Mouse (Mus musculus) bone marrow, adult 2 months (tissue): ENCODE measurements around the gene Olfr603. TPM values are rescaled to one million over a fixed set of nuclear protein-coding genes. Genes with fewer than 3 reads are reported as not detected.
"Not testable (repeated sequence)": the region's sequence is repeated elsewhere in the genome, so short reads cannot be mapped to it uniquely, and the experiment has no call there.

Source experiments
- H3K27ac ChIP-seq: fragments of 200-500 bp; 2 replicates; pipeline ENCODE4 v1.5.1; 2012; ENCODE audit warnings: low read depth, mild to moderate bottlenecking, control low read depth, inconsistent platforms, low read length; ENCODE audit not compliant: control insufficient read depth, poor library complexity, insufficient read depth
- H3K4me1 ChIP-seq: fragments of 200-500 bp; 2 replicates; pipeline ENCODE4 v1.6.1; 2011; ENCODE audit warnings: low read length; ENCODE audit not compliant: control insufficient read depth, insufficient read depth
- H3K4me3 ChIP-seq: fragments of 200-500 bp; replicated peaks from 2 replicates; pipeline ENCODE3; 2011; ENCODE audit warnings: mild to moderate bottlenecking, low read depth, low read length, control low read depth; ENCODE audit not compliant: control insufficient read depth
- CTCF ChIP-seq: fragments of 200-500 bp; IDR thresholded peaks from 2 replicates; pipeline ENCODE4 v1.5.1; 2011; ENCODE audit warnings: low read length, control low read depth; ENCODE audit not compliant: control insufficient read depth, insufficient read depth
- POLR2A ChIP-seq: fragments of 200-500 bp; IDR thresholded peaks from 2 replicates; pipeline ENCODE4 v1.6.1; 2011; ENCODE audit warnings: low read depth, mild to moderate bottlenecking, control low read depth, low read length, borderline replicate concordance; ENCODE audit not compliant: control insufficient read depth
- whole genome bisulfite sequencing: fragments of 180-500 bp; shearing (Covaris S2); methylation state at CpG from one replicate; pipeline ENCODE4 v1.1.7; 2018; 5-methylcytosine and 5-hydroxymethylcytosine counted together
- polyA plus RNA-seq: library from polyadenylated mRNA; stranded (reverse); fragments of >200 nt; gene quantifications from 2 replicates; pipeline ENCODE4 v1.2.4, GENCODE M21; 2011; ENCODE audit warnings: low replicate concordance; ENCODE audit not compliant: missing spikeins, insufficient read depth, insufficient read length

Gene Olfr603
- not detected in 2 replicates for polyA plus RNA-seq

DNA sequence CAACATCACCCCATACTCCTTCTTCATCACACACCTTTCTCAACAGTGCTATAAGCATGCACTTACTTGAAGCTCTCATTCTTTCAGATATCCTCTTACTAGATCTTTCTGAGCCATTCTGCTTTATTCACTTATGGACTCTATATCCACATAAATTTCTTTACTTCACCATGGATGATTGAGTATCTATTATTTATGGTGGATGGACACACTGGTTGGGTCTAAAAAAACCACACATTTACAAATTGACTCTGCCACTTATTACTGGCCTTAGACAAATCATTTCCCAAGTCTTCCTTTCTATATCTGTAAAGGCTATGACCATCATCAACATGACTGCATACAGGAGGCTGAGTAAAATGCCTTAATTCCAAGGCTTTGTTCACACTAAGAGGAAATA lies at the start of gene Olfr603:
TSS of gene Olfr603 (minus strand) at position 101 of the 400 bp plus-strand sequence.
- H3K4me3 ChIP-seq, result no peak within 1 kb of the TSS
- TF ChIP-seq POLR2A (no peak), CTCF (no peak)
- H3K4me1 ChIP-seq, result no peaks in the 10 kb centered on the region
- no peak within 1 kb of the TSS for H3K27ac ChIP-seq

DNA sequence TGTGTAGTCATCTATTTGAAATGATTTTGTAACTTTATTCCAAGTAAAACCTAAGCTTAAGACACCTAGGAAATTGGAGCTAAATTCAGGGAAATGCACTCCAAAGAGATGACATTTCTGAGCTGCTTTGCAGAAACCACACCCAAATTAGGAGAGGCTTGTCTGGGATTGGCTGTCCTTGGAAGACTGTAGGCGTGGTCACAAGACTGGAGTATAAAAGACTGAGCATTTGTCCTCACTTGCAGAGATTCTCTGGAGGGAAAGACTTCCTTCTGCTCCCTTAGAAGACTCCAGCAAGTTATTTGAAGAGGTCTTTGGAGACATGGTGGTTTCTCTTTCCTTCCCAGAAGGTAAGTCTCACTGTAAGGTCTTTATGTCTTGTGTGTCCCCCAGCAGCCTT lies 28.8 kb upstream of the Olfr603 start, which contains the start of gene Usp17lc:
TSS of gene Usp17lc (plus strand) at position 301 of the 400 bp plus-strand sequence.
- not testable (repeated sequence) for H3K27ac ChIP-seq, H3K4me1 ChIP-seq, H3K4me3 ChIP-seq
- 60% methylated on average over 1 of the region's 1 CpGs for WGBS

DNA sequence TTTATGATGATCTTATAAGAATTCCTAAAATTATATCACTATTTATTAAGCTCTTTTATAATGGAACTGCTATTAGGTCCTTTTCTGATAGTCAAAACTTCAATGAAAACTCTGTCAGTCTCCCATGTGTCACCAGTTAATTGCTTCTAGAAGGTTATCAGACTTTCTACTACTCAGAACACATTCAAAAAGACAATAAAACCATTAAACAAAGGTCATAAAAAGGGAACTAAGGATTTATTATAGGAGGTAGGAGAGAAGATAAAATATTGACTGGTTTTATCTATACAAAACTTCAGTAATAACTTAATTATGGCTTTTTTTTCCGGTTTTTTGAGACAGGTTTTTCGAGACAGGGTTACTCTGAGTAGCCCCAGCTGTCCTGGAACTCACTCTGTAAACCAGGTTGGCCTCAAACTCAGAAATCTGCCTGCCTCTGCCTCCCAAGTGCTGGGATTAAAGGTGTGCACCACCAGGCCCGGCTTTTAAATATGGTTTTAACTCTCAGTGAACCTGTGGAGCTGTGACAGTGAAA lies 20.6 kb upstream of the Olfr603 start:
- not testable (repeated sequence) for H3K4me1 ChIP-seq, H3K4me3 ChIP-seq, H3K27ac ChIP-seq
- WGBS, result 56% methylated on average over 3 of the region's 3 CpGs

DNA sequence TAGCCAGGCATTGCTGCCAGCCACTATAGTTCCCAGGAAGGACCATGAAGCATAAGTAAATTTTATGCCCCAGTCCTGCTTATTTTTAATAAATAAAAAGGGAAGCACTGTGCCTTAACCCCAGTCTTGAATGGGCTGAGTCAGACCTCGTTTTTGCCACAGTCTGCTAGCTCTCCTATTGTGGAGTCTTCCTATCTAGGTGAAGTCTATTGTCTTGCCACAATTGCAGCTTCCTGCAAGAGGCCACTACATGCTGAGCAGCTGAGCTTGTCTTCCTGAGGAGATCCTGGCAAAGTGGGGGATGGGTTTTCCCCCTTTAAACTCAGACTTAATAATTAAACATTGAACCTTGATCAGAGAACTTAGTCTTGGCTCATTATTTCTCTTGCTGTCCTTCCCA lies 13.0 kb upstream of the Olfr603 start:
- Histone ChIP-seq H3K4me1 (no peaks in the 10 kb centered on the region), H3K27ac (no peak overlapping the region), H3K4me3 (no peak overlapping the region)
- TF ChIP-seq POLR2A (no peak), CTCF (no peak)
- 13% methylated on average over 1 of the region's 1 CpGs for WGBS

DNA sequence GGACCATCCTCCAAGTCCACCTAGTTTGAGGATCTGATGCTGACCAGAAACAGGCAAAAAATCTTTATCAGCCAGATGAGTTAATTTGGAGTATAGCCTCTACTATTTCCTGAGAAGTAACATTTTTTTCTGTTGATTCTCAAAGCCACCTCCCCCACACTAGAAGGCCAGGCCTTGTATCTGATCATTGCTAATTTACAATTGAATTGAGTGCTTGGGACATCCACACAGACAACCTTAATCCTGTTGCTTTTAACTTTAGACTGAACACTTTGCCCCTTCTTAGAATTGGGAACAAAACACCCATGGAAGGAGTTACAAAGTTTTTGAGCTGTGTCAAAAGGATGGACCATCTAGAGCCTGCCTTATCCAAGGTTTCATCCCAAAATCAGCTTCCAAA lies 11.8 kb upstream of the Olfr603 start:
- Histone ChIP-seq H3K4me1 (no peaks in the 10 kb centered on the region), H3K27ac (no peak overlapping the region), H3K4me3 (no peak overlapping the region)
- TF ChIP-seq POLR2A (no peak), CTCF (no peak)

DNA sequence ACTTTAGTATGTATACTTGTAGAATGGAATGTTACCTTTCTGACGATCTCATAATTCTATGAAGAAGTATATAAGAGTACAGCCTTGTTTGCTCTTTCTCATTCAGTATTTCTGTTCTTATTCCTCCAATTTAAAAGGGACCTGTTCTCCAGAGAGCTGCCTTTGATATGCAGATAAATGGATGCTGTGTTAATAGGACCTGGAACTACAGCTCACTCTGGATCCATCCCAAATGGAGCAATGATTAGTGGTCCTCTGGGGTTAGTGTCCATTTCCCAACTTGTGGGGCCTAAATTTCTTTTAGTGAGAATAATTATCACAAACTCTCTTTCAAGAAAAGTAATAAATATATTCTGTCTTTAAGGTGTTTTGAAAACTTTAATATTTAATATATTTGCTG lies 23.4 kb downstream of the Olfr603 start, which contains the start of gene Olfr601:
TSS of gene Olfr601 (minus strand) at position 101 of the 400 bp plus-strand sequence.
- 77% methylated on average over 1 of the region's 1 CpGs for WGBS
- Histone ChIP-seq H3K27ac (no peak within 1 kb of the TSS), H3K4me1 (no peaks in the 10 kb centered on the region), H3K4me3 (no peak within 1 kb of the TSS)
- TF ChIP-seq POLR2A (no peak), CTCF (no peak)

DNA sequence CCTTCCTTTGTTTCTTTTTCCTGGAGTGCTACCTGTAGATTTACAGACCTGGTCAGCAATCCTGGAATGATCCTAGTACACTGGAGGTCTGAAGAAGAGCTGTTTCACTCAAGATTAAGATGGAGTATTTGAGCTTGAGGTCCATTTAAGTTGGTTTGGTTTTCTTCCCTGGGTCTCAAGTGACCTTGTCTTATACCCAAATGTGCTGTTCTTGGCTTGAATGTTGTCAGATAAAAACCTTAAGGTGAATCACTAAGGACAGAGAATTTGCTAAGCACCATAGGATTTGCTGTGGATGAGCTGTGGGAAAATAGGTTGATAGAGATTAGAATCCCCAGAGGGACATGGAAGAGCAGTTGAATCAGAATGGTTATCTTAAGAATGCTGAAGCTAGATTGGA lies 36.4 kb downstream of the Olfr603 start, which contains the start of gene Olfr600:
TSS of gene Olfr600 (minus strand) at position 101 of the 400 bp plus-strand sequence.
- Histone ChIP-seq H3K4me1 (no peaks in the 10 kb centered on the region), H3K27ac (no peak within 1 kb of the TSS), H3K4me3 (no peak within 1 kb of the TSS)
- TF ChIP-seq CTCF (no peak), POLR2A (no peak)

DNA sequence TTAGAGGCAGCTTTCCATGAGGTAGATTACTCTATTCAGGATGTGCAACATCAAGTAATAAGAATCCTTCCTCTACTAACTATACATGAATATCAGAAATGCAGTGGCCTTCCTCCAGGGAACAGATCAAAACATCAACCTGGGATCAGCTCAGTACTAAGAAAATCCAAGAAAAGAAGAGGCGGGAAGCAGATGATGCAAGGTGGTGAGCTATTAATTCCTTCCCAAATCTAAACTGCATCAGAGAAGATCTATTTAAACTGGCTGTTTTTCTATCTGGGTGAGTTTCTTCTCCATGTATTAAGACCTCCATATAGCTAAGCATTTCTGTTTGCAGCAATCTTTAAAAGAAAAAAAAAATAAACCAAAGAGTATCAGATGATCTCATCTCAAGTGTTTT lies 50.4 kb downstream of the Olfr603 start, which contains the start of gene Olfr599:
TSS of gene Olfr599 (plus strand) at position 301 of the 400 bp plus-strand sequence.
- no peak for TF ChIP-seq POLR2A
- TF ChIP-seq CTCF, result no peak
- Histone ChIP-seq H3K4me3 (no peak within 1 kb of the TSS), H3K4me1 (no peaks in the 10 kb centered on the region), H3K27ac (no peak within 1 kb of the TSS)
- 83% methylated on average over 1 of the region's 1 CpGs for WGBS

Other genes with a start within 250 kb of the Olfr603 start
- not detected in 2 replicates for gene Olfr588-ps1, start 245.3 kb downstream of the Olfr603 start, polyA plus RNA-seq
- gene Olfr589, start 229.8 kb downstream of the Olfr603 start, polyA plus RNA-seq, result not detected in 2 replicates
- not detected in 2 replicates for gene Olfr591, start 207.8 kb downstream of the Olfr603 start, polyA plus RNA-seq
- not detected in 2 replicates for gene Olfr592, start 201.4 kb downstream of the Olfr603 start, polyA plus RNA-seq
- not detected in 2 replicates for gene Olfr593, start 174.3 kb downstream of the Olfr603 start, polyA plus RNA-seq
- gene Olfr594, start 169.2 kb downstream of the Olfr603 start, polyA plus RNA-seq, result not detected in 2 replicates
- gene Usp17ld, start 133.7 kb downstream of the Olfr603 start, polyA plus RNA-seq, result not detected in 2 replicates
- gene Olfr596, start 80.5 kb downstream of the Olfr603 start, polyA plus RNA-seq, result not detected in 2 replicates
- not detected in 2 replicates for gene Olfr597, start 69.9 kb downstream of the Olfr603 start, polyA plus RNA-seq
- gene Olfr598, start 62.6 kb downstream of the Olfr603 start, polyA plus RNA-seq, result not detected in 2 replicates
- not detected in 2 replicates for gene Olfr599, start 50.3 kb downstream of the Olfr603 start, polyA plus RNA-seq
- not detected in 2 replicates for gene Olfr600, start 36.5 kb downstream of the Olfr603 start, polyA plus RNA-seq
- gene Olfr601, start 23.5 kb downstream of the Olfr603 start, polyA plus RNA-seq, result not detected in 2 replicates
- not detected in 2 replicates for gene Usp17lc, start 28.9 kb upstream of the Olfr603 start, polyA plus RNA-seq
- not detected in 2 replicates for gene Olfr605, start 59.3 kb upstream of the Olfr603 start, polyA plus RNA-seq
- gene Olfr606, start 62.9 kb upstream of the Olfr603 start, polyA plus RNA-seq, result not detected in 2 replicates
- 0.70 TPM in 1 of 2 replicates, not detected in the other for gene Olfr607, start 78.0 kb upstream of the Olfr603 start, polyA plus RNA-seq
- gene Olfr608, start 83.7 kb upstream of the Olfr603 start, polyA plus RNA-seq, result not detected in 2 replicates
- not detected in 2 replicates for gene Olfr609, start 111.9 kb upstream of the Olfr603 start, polyA plus RNA-seq
- not detected in 2 replicates for gene Olfr610, start 125.9 kb upstream of the Olfr603 start, polyA plus RNA-seq
- not detected in 2 replicates for gene Olfr611, start 134.7 kb upstream of the Olfr603 start, polyA plus RNA-seq
- gene Olfr612, start 156.5 kb upstream of the Olfr603 start, polyA plus RNA-seq, result not detected in 2 replicates
- gene Olfr613, start 161.9 kb upstream of the Olfr603 start, polyA plus RNA-seq, result not detected in 2 replicates
- gene Olfr615, start 169.9 kb upstream of the Olfr603 start, polyA plus RNA-seq, result not detected in 2 replicates
- not detected in 2 replicates for gene Olfr616, start 183.0 kb upstream of the Olfr603 start, polyA plus RNA-seq
- not detected in 2 replicates for gene Olfr617, start 186.9 kb upstream of the Olfr603 start, polyA plus RNA-seq
- gene Olfr618, start 203.9 kb upstream of the Olfr603 start, polyA plus RNA-seq, result not detected in 2 replicates
- not detected in 2 replicates for gene Olfr619, start 214.4 kb upstream of the Olfr603 start, polyA plus RNA-seq
- 0.68 and 2.1 TPM in 2 replicates for gene Olfr620, start 226.4 kb upstream of the Olfr603 start, polyA plus RNA-seq